Mouse (Mus musculus) kidney, postnatal 10 days (tissue): ENCODE results near the gene Hoxd13.
A peak's percentile ranks its signal among the peaks of the same experiment; 100 is the strongest.

ENCODE experiments used
- DNase-seq: peaks from one replicate; pipeline ENCODE4 v3.0.0; 2021; ENCODE audit warnings: mixed read lengths

Gene Hoxd13

DNA sequence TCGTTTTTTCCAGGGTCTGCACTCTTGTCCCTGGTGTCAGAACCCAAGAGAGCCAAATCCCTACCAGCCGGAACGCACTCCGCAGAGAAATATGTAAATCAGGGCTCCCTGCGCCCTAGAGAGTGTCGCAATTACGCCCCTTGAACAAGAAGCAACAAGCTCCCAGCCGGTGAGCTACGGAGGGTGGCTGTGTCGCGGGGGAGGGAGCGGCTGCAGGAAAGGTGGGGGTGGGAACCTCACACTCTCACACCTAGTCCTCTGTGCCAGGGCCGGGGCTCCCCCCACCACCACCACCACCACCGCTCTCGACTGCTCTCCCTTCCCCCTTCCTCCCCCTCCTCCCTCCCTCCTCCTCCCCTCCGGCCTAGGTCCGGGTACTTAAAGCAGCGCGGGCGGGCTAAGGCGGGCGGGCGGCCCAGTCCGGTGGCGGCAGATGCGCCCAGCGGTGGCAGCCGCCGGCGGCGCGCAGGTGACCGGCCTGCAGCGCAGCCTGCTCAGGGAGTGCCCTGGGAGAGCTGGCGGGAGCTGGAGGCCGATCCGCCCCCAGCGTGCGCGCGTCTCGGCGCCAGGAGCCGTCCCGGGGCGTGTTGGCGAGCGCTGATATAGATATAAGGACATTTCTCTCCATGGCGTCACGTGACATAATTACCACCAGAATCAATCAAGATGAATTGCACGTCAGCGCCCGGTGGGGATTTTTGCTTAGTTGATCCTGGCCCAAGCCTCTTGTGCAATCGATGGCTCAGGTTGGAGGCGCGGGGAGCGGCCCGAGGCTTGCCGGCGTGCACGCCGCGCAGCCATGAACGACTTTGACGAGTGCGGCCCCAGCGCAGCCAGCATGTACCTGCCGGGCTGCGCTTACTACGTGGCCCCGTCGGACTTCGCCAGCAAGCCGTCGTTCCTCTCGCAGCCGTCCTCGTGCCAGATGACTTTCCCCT, 13.8 kb downstream of the Hoxd13 start:
- peak; percentile 69 for DNase-seq

GRCm38 (mm10) chr2:74682796-74683195, 14.7 kb downstream of the Hoxd13 start:
- DNase-seq, result peak; percentile 48

- peak; percentile 72 for DNase-seq
These were observed 15.4 kb downstream of the Hoxd13 start for GRCm38 (mm10) chr2:74683471-74683951.

- DNase-seq, result no peak
These were observed 16.0 kb downstream of the Hoxd13 start for GRCm38 (mm10) chr2:74684106-74684505.

- no peak for DNase-seq
These were observed 17.0 kb downstream of the Hoxd13 start for GRCm38 (mm10) chr2:74685059-74685603.

- peak; percentile 91 for DNase-seq
These were observed 18.3 kb downstream of the Hoxd13 start for GRCm38 (mm10) chr2:74686301-74686987.

DNA sequence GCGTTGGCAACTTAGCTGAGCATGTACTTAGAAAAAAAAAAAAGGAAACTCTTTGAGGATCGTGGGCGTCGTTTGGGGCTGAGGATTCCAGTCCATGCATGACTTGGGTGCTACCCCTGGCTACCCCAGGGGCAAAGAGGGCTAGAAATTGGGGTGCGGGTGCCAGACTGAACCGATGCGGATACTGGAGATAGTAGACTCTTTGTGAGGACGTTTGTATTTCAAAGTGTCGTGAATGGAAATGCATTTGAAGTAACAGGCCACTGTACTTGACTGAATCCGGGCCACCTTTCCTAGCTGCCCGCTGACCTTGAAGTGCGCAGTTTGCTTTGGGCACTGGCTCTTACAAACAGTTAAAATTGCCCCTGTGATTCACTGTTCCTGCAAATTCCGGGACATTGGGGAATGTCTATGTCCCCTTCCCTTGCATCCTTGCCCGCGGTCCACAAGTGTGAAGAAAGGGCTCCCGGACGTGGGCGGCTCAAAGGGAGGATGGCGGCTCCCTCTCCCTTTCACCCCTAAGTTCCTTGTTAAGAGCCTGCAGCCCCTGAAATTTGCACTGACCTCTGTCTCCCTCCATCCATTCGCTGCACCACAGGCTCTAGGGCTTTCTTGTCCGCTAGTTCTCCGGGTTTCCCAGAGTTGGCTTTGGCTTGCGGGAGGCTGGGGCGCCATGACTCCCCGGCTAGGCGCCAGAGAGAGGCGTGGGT, 19.0 kb downstream of the Hoxd13 start:
- peak; percentile 27 for DNase-seq

DNA sequence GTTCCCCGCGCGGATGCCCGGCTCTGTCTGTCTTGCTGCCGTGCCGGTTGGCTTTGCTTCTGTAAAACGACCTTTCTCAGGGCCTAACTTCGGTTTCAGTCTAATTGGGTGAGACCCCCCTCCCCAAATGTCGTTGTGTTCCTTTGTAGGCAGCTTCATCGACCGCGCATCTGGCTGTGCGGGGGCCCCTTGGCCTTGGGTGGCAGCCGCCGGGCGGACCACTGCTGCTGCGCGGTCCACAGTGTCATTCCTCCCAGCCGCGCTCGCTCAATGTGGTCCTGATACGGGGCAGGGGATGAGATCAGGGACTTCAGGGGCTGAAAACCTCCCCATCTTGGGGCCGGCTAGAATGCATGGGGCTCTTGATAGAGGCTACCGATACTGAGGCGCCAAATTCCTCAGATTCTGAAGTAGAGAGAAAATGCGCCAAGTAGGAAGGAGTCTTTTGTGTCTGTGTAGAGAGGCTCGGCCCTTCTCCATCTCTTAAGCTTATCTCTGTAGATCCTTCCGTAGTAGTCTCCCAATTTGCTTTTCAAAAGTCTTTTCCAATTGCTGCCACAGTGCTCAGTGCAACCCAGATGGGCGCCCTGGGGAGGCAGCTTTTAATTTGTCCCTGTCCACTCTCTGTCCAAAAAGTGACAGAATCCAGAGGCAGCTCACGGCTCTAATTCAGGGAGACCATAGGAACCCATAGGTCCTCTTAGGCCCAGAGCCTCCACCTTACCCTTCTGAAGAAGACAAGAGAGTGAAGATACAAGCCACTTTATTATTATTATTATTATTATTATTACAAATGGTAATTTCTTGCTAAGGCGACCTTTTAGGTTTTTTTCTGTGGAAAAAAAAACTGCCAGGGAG, 19.8 kb downstream of the Hoxd13 start:
- DNase-seq, result peak; percentile 62

- peak; percentile 46 for DNase-seq
These were observed 20.9 kb downstream of the Hoxd13 start for GRCm38 (mm10) chr2:74688795-74689573.

DNA sequence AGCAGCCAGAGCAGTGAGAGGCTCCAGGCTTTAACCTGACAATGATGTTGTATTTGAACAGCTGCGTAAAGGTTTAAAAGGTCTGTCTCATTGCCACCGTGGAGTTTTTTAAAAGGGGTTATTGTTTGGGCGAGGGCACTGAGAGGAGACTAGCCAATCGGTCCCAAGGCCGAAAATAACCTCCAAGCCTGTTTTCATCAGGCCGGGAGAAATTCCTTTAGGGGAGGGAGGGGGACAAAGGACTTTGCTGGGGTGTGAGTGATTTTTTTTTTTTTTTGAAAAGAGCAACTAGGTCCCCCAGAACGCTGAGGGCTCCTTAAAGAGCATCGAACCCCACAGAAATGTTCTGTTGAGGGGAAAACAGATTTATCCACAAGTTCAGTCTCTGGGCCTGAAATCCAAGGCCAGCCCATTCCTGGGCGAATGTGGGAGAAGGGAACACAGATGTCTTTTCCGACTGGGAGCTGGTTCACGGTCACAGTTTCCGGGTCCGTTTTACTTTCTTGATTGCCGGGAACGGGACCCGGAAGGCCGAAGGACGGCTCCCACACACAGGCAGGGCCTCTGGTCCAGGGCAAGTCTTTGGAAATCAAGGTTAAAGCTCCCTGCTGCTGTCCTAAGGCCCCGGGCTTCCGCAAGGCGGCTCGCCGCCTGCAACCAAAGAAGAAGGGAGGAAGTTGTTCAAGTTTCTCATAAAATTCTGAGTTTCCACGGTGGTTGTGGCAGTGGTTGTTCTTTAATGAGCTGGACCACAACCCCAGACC, 21.6 kb downstream of the Hoxd13 start:
- DNase-seq, result peak; percentile 59

DNA sequence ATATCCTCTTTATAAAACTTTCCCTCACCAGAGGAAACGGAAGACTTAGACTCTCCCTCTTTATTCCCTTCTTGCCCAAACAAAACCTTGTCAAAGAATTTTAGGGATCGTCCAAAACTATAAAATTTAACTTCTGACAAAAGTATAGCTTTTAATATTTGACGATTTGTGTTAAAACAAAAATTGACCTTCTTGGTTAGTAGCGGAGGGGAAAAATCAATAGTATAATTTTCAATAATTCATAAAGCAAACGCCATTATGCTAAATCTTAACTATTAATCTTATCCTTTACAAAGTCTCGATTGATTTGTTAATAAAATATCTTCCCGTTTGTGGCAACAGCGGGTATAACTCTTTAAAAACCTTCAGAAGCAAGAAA, 22.2 kb downstream of the Hoxd13 start:
- no peak for DNase-seq

DNA sequence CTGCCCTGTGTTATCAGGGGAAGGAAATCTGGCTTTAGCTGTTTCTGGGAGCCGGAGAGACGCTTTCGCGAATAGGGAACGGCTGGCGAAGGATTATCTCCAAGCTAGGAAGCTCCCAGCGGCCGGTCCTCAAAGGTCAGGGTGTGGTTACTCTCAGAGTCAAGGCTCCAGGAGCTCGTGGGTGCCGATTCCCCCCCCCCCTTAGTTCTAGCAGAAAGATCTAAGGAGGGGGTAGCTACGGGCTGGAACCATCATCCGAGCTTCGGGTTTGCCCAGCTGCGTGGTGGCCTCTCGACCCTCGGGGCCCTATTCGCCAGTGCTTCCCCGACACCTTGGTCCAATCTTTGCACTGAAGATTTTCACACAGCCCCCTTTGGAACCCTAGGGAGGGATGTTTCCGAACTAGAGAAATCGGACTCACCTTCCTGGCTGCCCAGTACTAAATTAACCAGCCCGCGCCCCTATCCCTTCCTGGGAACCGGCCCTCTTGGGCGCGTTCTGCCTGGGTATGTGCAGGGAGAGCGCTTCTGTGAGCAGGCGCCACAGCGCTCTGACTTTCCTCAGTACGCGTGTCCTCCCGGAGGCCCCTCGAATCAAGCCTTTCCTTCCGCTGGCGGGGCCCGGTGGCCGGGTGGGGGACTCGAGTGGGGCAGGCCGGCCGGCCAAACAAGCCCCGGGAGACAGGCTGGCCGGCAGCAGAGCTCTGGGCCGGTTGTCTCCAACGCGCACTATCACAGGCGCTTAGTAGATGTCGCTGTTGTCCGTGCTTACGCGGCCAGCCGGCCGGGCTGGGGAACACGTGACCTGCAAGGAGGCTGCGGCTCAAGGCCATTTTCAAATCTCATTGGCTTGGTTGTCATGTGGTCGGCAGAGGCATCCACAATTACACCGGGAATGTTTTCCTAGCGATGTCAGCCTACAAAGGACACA, 23.2 kb downstream of the Hoxd13 start, which contains the start of gene Hoxd10:
Gene Hoxd10, plus strand, starts transcription at position 903 of the 930 bp plus-strand sequence.
- DNase-seq, result peak; percentile 95

DNA sequence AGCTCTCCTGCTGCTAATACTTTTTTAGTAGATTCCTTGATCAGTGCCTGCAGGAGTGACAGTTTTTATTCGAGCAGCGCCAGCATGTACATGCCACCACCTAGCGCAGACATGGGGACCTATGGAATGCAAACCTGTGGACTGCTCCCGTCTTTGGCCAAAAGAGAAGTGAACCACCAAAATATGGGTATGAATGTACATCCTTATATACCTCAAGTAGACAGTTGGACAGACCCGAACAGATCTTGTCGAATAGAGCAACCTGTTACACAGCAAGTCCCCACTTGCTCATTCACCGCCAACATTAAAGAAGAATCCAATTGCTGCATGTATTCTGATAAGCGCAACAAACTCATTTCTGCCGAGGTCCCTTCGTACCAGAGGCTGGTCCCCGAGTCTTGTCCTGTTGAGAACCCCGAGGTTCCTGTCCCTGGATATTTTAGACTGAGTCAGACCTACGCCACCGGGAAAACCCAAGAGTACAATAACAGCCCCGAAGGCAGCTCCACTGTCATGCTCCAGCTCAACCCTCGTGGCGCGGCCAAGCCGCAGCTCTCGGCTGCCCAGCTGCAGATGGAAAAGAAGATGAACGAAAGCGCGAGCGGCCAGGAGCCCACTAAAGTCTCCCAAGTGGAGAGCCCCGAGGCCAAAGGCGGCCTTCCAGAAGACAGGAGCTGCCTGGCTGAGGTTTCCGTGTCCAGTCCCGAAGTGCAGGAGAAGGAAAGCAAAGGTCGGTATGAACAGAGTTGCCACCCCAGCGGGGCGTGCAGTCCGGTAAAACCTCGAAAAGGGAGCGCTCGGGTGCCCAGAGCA, 24.1 kb downstream of the Hoxd13 start:
- peak; percentile 50 for DNase-seq

GRCm38 (mm10) chr2:74692808-74693431, 24.8 kb downstream of the Hoxd13 start:
- no peak for DNase-seq

- DNase-seq, result no peak
These were observed 25.3 kb downstream of the Hoxd13 start for GRCm38 (mm10) chr2:74693432-74693827.

- peak; percentile 84 for DNase-seq
These were observed 26.0 kb downstream of the Hoxd13 start for GRCm38 (mm10) chr2:74694066-74694465.

DNA sequence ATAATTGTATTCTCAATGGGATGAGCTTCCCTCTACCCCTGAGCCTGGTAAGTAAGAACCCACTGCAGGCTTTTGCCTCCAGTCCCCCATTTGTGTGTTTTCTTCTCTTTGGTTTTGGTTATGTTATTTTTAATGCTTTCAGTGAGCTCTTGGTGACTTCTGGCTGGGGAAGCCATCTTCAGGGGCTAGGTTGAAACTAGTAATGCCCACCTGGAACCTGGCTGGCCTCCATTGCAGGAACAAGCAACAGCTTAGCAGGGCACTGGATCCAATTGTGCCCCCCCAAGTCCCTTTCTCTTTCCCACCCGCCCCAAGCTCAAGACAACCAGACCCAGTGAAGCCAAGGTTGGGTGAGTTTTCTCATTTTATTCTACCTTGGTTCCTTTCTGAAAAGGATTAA, 27.3 kb downstream of the Hoxd13 start:
- DNase-seq, result no peak
